In the genomic region with DNA sequence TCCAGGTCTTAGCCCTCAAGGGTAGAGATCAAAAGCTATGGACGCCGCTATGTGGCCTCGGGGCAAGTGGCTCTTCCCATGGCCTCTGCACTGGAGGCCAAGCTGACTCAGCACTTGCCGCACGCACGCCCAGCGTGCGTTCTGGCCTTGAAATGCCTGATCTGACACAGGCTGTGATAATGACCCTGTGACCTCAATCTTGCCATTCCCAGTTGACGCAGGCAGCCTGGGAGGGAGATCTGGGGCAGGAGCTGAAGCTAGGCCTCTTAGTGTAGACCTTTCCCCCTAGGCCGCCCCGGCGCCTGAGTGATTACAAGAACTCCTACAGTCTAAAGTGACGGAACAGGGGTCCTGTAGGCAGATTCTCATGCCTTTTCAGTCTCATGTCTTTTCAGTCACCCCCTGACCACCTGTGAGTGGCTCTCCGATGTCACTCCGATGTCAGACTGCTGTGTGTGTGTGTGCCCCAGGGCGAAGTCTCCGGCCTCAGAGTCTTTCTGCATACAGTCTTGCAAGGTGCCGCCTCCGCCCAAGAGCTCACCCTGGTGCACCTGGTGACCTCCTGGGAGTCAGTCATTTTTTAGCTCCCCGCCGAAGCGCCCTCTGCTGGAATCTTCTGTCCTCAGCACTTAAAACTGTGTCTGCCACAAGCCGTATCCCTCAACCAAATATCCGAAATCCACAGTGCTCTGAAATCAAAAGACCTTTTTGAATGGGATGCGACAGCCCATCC, we compare ENCODE assay signal across 1 mouse cellular context.
TF ChIP-seq lines count a peak whose summit lies in the region.

No protein-coding gene starts in this region.

TF ChIP-seq in ES-E14, 5 proteins besides CTCF, POLR2A, EP300 and RAD21:
- TF ChIP-seq CHD2 (IDR thresholded peaks at IDR 0.05; ENCODE audit: low read depth, low read length) (no peak), MAFK (IDR thresholded peaks at IDR 0.05; ENCODE audit: insufficient read depth, low read depth, low read length) (peak; percentile 99)
